Mouse (Mus musculus): ENCODE measurements around the gene Gm10337. TPM values are rescaled to one million over a fixed set of nuclear protein-coding genes. Genes with fewer than 3 reads are reported as not detected.

Gene Gm10337
- polyA plus RNA-seq, 1 experiment from 2014 or later: not detected

- 92% methylated on average over 4 of the region's 4 CpGs for WGBS
- Histone ChIP-seq H3K9me3 (ENCODE audit: low read length) (no peaks in the 10 kb centered on the region), H3K27me3 (replicated peaks; ENCODE audit: insufficient read depth, low read length) (no peaks in the 10 kb centered on the region), H3K36me3 (ENCODE audit: insufficient read depth, low read length) (peaks cover 39% of the 10 kb centered on the region), H3K4me3 (ENCODE audit: low read depth, low read length) (no peak overlapping the region), H3K4me1 (ENCODE audit: insufficient read depth, low read depth, low read length) (no peaks in the 10 kb centered on the region), H3K9ac (replicated peaks; ENCODE audit: low read depth) (no peak overlapping the region), H3K27ac (ENCODE audit: low read length) (no peak overlapping the region), H3K4me2 (replicated peaks; ENCODE audit: low read depth, low read length) (no peak overlapping the region)
- no peak for DNase-seq (ENCODE audit: low spot score)
- no peak for ATAC-seq
- no peak for TF ChIP-seq CTCF (IDR thresholded peaks at IDR 0.05)
- no peak for TF ChIP-seq EP300 (IDR thresholded peaks at IDR 0.05)
These were observed 41.3 kb downstream of the Gm10337 start for GRCm38 (mm10) chr15:102544801-102545200.

GRCm38 (mm10) chr15:102546246-102546645, 42.7 kb downstream of the Gm10337 start:
- Histone ChIP-seq H3K9ac (replicated peaks; ENCODE audit: low read depth) (no peak overlapping the region), H3K4me1 (ENCODE audit: insufficient read depth, low read depth, low read length) (no peaks in the 10 kb centered on the region), H3K27me3 (replicated peaks; ENCODE audit: insufficient read depth, low read length) (no peaks in the 10 kb centered on the region), H3K4me2 (replicated peaks; ENCODE audit: low read depth, low read length) (no peak overlapping the region), H3K36me3 (ENCODE audit: insufficient read depth, low read length) (peaks cover 29% of the 10 kb centered on the region), H3K9me3 (ENCODE audit: low read length) (no peaks in the 10 kb centered on the region), H3K27ac (ENCODE audit: low read length) (no peak overlapping the region), H3K4me3 (ENCODE audit: low read depth, low read length) (no peak overlapping the region)
- DNase-seq (ENCODE audit: low spot score): no peak
- no peak for TF ChIP-seq EP300 (IDR thresholded peaks at IDR 0.05)
- no peak for TF ChIP-seq CTCF (IDR thresholded peaks at IDR 0.05)
- ATAC-seq: no peak
- WGBS: 92% methylated on average over 3 of the region's 3 CpGs

GRCm38 (mm10) chr15:102546677-102547427, 43.3 kb downstream of the Gm10337 start:
- Histone ChIP-seq H3K36me3 (ENCODE audit: insufficient read depth, low read length) (peaks cover 34% of the 10 kb centered on the region), H3K4me3 (ENCODE audit: low read depth, low read length) (no peak overlapping the region), H3K9ac (replicated peaks; ENCODE audit: low read depth) (no peak overlapping the region), H3K27me3 (replicated peaks; ENCODE audit: insufficient read depth, low read length) (no peaks in the 10 kb centered on the region), H3K4me1 (ENCODE audit: insufficient read depth, low read depth, low read length) (no peaks in the 10 kb centered on the region), H3K27ac (ENCODE audit: low read length) (no peak overlapping the region), H3K4me2 (replicated peaks; ENCODE audit: low read depth, low read length) (no peak overlapping the region), H3K9me3 (ENCODE audit: low read length) (no peaks in the 10 kb centered on the region)
- 62% methylated on average over 3 of the region's 3 CpGs for WGBS
- peak; percentile 30 for DNase-seq (ENCODE audit: low spot score)
- 0 out of 2 replicates have a peak, but pooled peaks have one; percentile 11 for ATAC-seq
- TF ChIP-seq EP300 (IDR thresholded peaks at IDR 0.05) (no peak), CTCF (IDR thresholded peaks at IDR 0.05) (peak; percentile 18; the same call in 1 of the 2 replicates)

GRCm38 (mm10) chr15:102547478-102547877, 44.0 kb downstream of the Gm10337 start:
- no peak overlapping the region for H3K27ac ChIP-seq (ENCODE audit: low read length)
- TF ChIP-seq EP300 (IDR thresholded peaks at IDR 0.05) (no peak), CTCF (IDR thresholded peaks at IDR 0.05) (no peak)
- no peaks in the 10 kb centered on the region for H3K4me1 ChIP-seq (ENCODE audit: insufficient read depth, low read depth, low read length)
- H3K4me3 ChIP-seq (ENCODE audit: low read depth, low read length): no peak overlapping the region
- 98% methylated on average over 3 of the region's 3 CpGs for WGBS
- H3K36me3 ChIP-seq (ENCODE audit: insufficient read depth, low read length): peaks cover 40% of the 10 kb centered on the region
- no peaks in the 10 kb centered on the region for H3K9me3 ChIP-seq (ENCODE audit: low read length)
- no peak for ATAC-seq
- no peak overlapping the region for H3K9ac ChIP-seq (replicated peaks; ENCODE audit: low read depth)
- no peaks in the 10 kb centered on the region for H3K27me3 ChIP-seq (replicated peaks; ENCODE audit: insufficient read depth, low read length)
- no peak overlapping the region for H3K4me2 ChIP-seq (replicated peaks; ENCODE audit: low read depth, low read length)
- no peak for DNase-seq (ENCODE audit: low spot score)

- Histone ChIP-seq H3K27me3 (replicated peaks; ENCODE audit: insufficient read depth, low read length) (no peaks in the 10 kb centered on the region), H3K4me1 (ENCODE audit: insufficient read depth, low read depth, low read length) (no peaks in the 10 kb centered on the region), H3K36me3 (ENCODE audit: insufficient read depth, low read length) (peaks cover 29% of the 10 kb centered on the region; the same call in 1 of the 2 replicates), H3K9ac (replicated peaks; ENCODE audit: low read depth) (no peak overlapping the region), H3K4me2 (replicated peaks; ENCODE audit: low read depth, low read length) (no peak overlapping the region), H3K27ac (ENCODE audit: low read length) (no peak overlapping the region), H3K4me3 (ENCODE audit: low read depth, low read length) (no peak overlapping the region), H3K9me3 (ENCODE audit: low read length) (no peaks in the 10 kb centered on the region)
- 96% methylated on average over 5 of the region's 5 CpGs for WGBS
- no peak for TF ChIP-seq CTCF (IDR thresholded peaks at IDR 0.05)
- TF ChIP-seq EP300 (IDR thresholded peaks at IDR 0.05): no peak
- ATAC-seq: no peak
- DNase-seq (ENCODE audit: low spot score): no peak
These were observed 49.1 kb downstream of the Gm10337 start for GRCm38 (mm10) chr15:102552599-102552998.

Other genes starting within 250 kb of the Gm10337 start
- 35.8 and 40.2 TPM in 2 replicates for gene Rarg, start 246.2 kb upstream of the Gm10337 start, polyA plus RNA-seq (2015; fragmentation: Nextera tagmentation; extraction: Ambion mirVana)
- gene Gm9918, start 233.2 kb upstream of the Gm10337 start, polyA plus RNA-seq (2015; fragmentation: Nextera tagmentation; extraction: Ambion mirVana): 0.13 and 0.36 TPM in 2 replicates
- gene Mfsd5, start 224.3 kb upstream of the Gm10337 start, polyA plus RNA-seq (2015; fragmentation: Nextera tagmentation; extraction: Ambion mirVana): 70.4 and 72.7 TPM in 2 replicates
- 0.99 and 1.4 TPM in 2 replicates for gene Espl1, start 207.5 kb upstream of the Gm10337 start, polyA plus RNA-seq (2015; fragmentation: Nextera tagmentation; extraction: Ambion mirVana)
- gene Pfdn5, start 177.6 kb upstream of the Gm10337 start, polyA plus RNA-seq (2015; fragmentation: Nextera tagmentation; extraction: Ambion mirVana): 457 and 467 TPM in 2 replicates
- 46.1 and 48.3 TPM in 2 replicates for gene Myg1, start 172.0 kb upstream of the Gm10337 start, polyA plus RNA-seq (2015; fragmentation: Nextera tagmentation; extraction: Ambion mirVana)
- 16.2 and 17.0 TPM in 2 replicates for gene Aaas, start 153.0 kb upstream of the Gm10337 start, polyA plus RNA-seq (2015; fragmentation: Nextera tagmentation; extraction: Ambion mirVana)
- gene Sp7, start 136.5 kb upstream of the Gm10337 start, polyA plus RNA-seq (2015; fragmentation: Nextera tagmentation; extraction: Ambion mirVana): not detected in 2 replicates
- gene Sp1, start 97.6 kb upstream of the Gm10337 start, polyA plus RNA-seq (2015; fragmentation: Nextera tagmentation; extraction: Ambion mirVana): 7.3 and 8.6 TPM in 2 replicates
- gene Amhr2, start 58.4 kb upstream of the Gm10337 start, polyA plus RNA-seq (2015; fragmentation: Nextera tagmentation; extraction: Ambion mirVana): 8.3 and 11.0 TPM in 2 replicates
- 110 and 128 TPM in 2 replicates for gene Prr13, start 44.7 kb upstream of the Gm10337 start, polyA plus RNA-seq (2015; fragmentation: Nextera tagmentation; extraction: Ambion mirVana)
- gene Pcbp2, start 33.2 kb upstream of the Gm10337 start, polyA plus RNA-seq (2015; fragmentation: Nextera tagmentation; extraction: Ambion mirVana): 154 and 157 TPM in 2 replicates
- 4.2 and 4.9 TPM in 2 replicates for gene Map3k12, start 13.3 kb downstream of the Gm10337 start, polyA plus RNA-seq (2015; fragmentation: Nextera tagmentation; extraction: Ambion mirVana)
- 35.2 and 42.8 TPM in 2 replicates for gene Tarbp2, start 14.5 kb downstream of the Gm10337 start, polyA plus RNA-seq (2015; fragmentation: Nextera tagmentation; extraction: Ambion mirVana)
- 3.7 and 4.2 TPM in 2 replicates for gene Npff, start 21.2 kb downstream of the Gm10337 start, polyA plus RNA-seq (2015; fragmentation: Nextera tagmentation; extraction: Ambion mirVana)
- gene Gm28047, start 121.3 kb downstream of the Gm10337 start, polyA plus RNA-seq (2015; fragmentation: Nextera tagmentation; extraction: Ambion mirVana): not detected in 2 replicates
- 37.4 and 42.8 TPM in 2 replicates for gene Atf7, start 121.7 kb downstream of the Gm10337 start, polyA plus RNA-seq (2015; fragmentation: Nextera tagmentation; extraction: Ambion mirVana)
- gene Atp5g2, start 168.6 kb downstream of the Gm10337 start, polyA plus RNA-seq (2015; fragmentation: Nextera tagmentation; extraction: Ambion mirVana): 48.6 and 49.8 TPM in 2 replicates
- gene Calcoco1, start 218.5 kb downstream of the Gm10337 start, polyA plus RNA-seq (2015; fragmentation: Nextera tagmentation; extraction: Ambion mirVana): 92.3 and 99.4 TPM in 2 replicates